Mouse (Mus musculus): Measurements from ENCODE around the gene Ackr3.

GRCm38 (mm10) chr1:90156589-90156988 lies 47.2 kb upstream of the Ackr3 start:
- TF ChIP-seq CTCF (IDR thresholded peaks at IDR 0.05; ENCODE audit: low read depth) = no peak
- TF ChIP-seq EP300 (optimal IDR thresholded peaks at IDR 0.05) = no peak
